Mouse (Mus musculus): ENCODE measurements around the gene Spin2f.
"Not testable (repeated sequence)": the region's sequence is repeated elsewhere in the genome, so short reads cannot be mapped to it uniquely, and the experiment has no call there.

Spin2f gene

GRCm38 (mm10) chrX:31253594-31253993 lies at the start of gene Spin2f:
Gene Spin2f, plus strand, starts transcription at chrX:31253894.
- not testable (repeated sequence) for DNase-seq (ENCODE audit: low spot score in 2 of 2)

- not testable (repeated sequence) for DNase-seq (ENCODE audit: low spot score in 2 of 2)
Measured at GRCm38 (mm10) chrX:31212136-31212535, 41.6 kb upstream of the Spin2f start.

GRCm38 (mm10) chrX:31223536-31223935 lies 30.2 kb upstream of the Spin2f start:
- not testable (repeated sequence) for DNase-seq (ENCODE audit: low spot score in 2 of 2)

GRCm38 (mm10) chrX:31235088-31235487 lies 18.6 kb upstream of the Spin2f start:
- not testable (repeated sequence) for DNase-seq (ENCODE audit: low spot score in 2 of 2)

GRCm38 (mm10) chrX:31241754-31242153 lies 11.9 kb upstream of the Spin2f start:
- DNase-seq (ENCODE audit: low spot score in 2 of 2) = not testable (repeated sequence)

All from spleen, postnatal 36 days (tissue).